Mouse (Mus musculus) right cerebral cortex, postnatal 36 days (tissue): ENCODE measurements around the gene Micu2.

Experiments used
- DNase-seq, 2 experiments: peaks; one replicate each; pipeline ENCODE4 v3.0.0; 2022; ENCODE audit warnings: low spot score in 2 of 2, mixed read lengths in 1 of 2

Gene Micu2

DNA sequence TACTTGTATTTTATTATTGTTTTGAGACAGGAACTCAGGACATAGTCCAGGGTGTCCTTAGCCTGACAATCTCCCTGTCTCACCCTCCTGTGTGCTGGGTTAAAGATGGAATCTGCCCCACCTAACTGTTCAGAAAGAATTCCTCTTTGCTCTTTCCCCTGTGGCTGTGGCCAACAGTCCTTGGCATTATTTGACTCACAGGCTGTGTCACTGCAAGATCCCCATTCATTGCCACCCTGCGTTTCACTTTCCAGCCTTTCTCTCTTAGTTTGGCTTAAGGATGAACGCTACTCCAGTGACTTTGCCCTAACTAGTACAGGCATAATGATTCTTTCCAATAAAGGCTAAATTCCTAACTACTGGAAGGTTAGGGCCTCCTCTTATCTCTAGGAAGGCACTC lies 104.7 kb downstream of the Micu2 start:
- no peak for DNase-seq

DNA sequence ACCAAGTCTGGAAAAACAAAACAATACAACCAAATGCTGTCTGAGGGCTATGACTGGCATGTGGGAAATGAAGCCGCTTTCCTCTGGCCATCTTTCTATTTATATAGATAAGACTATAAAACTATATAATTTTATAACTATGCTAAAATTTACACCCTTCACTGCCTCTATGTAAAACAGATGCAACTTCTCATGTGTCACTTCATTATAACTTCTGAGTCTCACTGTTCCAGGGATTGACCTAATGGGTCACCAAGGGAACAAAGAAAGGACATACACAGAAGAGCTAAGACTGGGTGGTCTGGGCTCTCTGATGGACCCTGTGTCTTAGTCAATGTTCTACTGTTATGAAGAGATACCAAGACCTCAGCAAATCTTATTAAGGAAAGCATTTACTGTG lies 106.1 kb downstream of the Micu2 start:
- no peak for DNase-seq

DNA sequence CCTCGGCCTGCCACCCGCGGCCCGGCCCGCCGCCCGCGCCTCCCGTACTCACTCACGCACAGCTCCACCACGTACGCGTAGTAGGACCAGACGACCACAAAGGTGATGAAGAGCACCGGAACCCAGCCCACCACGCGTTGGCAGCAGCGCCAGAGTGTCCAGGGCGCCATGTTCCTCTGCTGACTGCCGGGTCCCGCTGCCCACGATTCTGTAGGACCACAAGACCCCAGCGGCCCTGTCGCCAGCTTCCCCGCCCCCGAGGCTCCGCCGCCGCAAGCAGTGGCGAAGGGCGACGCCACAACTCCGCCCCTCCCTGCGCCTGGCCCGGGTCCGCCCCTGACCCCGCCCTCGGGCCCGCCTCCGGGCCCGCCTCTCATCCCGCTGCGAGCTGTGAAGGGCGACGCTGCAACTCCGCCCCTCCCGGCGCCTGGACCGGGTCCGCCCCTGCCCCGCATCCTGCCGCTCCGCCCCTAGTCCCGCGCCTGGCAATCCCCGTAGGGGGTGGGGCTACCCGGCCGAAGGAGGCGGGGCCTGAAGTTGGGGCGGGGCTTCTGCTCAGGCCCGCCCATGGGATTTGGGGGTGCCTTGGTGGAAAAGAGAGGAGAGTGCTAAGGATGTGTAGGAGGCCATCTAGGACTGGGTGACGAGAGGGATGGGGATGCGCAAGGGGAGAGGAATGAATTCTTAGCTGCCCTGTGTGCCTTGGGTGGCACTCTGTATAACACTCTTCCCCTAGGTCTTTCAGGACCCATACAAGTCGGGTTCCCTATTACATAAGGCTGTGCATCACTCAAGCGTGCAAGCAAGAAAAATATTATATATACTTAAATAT lies 108.8 kb downstream of the Micu2 start, which contains the start of gene Zdhhc20:
Gene Zdhhc20 (minus strand): TSS at position 266 of the 832 bp plus-strand sequence.
- DNase-seq, result peak; percentile 92 to 93

DNA sequence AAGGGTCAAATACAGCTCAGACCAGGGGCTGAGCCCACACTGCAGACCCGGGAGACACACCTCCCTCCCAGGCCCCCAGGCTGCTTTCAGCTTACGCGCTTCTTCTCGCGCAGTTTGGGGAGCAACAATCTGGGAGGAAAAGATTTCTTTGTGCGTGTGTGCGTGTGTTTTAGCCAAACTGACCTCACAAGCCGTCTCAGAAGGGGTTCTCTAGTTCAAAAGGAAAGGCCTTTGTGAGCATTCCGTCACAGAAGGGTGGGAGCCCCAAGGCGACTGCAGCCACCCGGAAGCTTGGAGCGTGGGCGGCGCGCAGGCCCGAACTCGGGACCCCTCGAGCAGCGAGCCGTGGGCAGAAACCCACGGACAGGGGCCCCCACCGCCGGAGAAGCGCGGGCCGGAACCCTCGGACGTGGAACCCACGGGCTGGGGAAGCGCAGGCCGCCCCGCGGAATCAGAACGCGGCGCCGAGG lies 109.5 kb downstream of the Micu2 start:
- no peak for DNase-seq

DNA sequence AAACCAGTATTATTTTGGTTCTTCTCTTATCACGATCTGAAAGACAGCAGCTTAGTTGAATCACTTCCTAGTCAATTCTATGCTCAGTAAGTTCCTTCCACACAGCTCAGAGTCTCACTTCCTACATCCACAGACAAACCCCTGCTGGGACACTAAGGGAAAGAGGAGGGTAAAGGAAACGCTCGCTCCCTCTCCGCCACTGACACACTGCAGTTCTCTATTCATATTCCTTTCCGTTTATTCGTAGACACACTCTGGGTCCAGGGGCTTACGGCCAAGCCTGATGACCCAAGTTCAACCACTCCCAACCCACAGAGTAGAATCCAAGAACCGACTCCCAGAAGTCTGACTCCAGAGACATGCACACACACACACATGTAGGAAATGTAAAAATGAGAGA lies 111.9 kb downstream of the Micu2 start:
- no peak for DNase-seq

DNA sequence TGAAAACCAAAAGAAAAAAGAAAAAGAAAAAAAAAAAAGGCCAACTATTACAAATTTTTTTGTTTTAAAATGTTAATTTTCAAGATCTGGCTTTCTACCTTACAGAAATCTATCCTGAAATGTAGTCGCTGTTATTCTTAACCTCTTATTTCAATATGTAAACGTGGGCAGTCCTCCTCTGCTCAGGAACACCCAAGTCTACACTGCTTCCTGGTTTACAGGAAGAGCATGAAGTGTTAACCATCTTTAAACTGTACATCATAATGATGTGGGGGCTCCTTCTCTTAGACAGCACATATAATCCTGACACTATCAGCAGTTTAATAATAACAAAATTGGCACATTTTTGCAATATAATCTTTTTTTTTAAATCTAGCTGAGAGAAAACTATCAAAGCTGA lies 113.0 kb downstream of the Micu2 start:
- DNase-seq, result no peak

DNA sequence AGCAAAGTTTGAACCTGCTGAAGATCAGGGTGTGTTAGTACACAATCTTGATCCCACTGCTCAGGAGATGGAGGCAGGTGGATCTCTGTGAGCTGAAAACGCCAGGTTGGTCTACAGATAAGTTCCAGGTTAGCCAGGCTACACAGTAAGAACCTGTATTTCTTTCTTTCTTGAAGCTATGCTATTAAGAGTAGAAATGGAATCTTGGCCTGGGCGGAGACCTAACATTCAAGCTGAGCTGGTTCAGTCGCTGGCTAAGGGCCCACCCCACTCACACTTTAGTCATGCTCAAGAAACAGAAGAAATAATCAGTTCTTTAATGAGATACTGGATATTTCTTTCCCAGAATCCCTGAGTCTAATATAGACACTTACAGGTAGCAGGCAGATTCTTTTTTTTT lies 115.7 kb downstream of the Micu2 start:
- no peak for DNase-seq

DNA sequence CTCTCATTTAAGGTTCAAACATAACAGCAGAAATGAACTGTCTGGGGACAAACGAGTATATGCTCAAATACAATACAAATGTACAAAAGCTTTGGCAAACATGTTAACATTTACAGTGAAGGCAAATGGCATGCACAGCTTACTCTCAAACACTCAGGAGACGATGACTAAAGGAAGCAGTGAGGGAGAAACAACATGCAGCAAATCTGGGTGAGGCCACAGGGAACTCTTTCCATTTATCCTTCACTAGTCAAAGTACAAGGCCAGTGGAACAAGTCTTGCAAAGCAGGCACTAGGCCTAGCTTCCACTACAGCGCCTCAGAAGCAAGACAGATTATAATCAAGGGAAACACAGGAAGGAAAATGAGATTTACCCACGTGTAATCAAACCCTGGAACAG lies 116.3 kb downstream of the Micu2 start:
- DNase-seq, result no peak

DNA sequence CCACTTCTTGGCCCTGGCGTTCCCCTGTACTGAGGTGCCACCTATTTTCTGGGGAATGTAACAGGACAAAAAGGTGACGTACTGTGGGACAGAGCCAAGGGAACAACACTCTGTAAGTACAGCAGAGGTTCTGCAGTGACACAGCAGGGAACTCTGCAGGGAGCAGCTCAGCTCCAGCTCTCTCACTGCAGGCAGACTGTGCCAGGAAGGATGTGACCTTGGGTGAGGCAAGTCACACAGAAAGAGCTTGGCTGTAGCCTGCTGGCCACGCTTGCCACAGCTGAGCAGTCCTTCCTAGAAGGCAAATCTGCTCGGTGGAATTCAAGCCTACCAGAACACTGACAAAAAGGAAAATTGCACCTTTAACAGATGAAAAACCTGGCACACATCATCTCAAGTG lies 117.3 kb downstream of the Micu2 start:
- peak in 1 of 2 experiments; percentile 9 for DNase-seq

DNA sequence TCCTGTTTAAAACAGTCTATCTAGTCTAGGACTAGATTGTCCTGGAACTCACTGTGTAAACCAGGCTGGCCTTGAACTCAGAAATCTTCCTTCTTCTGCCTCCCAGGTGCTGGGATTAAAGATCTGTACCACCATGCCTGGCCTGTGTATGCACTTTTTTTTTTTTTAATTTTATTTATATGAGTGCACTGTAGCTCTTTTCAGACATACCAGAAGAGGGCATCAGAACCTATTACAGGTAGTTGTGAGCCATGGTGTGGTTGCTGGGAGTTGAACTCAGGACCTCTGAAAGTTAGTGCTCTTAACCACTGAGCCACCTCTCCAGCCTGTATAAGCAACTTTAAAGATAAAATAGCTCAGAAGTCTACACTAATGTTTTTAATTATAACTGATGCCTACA lies 118.0 kb downstream of the Micu2 start:
- no peak for DNase-seq

DNA sequence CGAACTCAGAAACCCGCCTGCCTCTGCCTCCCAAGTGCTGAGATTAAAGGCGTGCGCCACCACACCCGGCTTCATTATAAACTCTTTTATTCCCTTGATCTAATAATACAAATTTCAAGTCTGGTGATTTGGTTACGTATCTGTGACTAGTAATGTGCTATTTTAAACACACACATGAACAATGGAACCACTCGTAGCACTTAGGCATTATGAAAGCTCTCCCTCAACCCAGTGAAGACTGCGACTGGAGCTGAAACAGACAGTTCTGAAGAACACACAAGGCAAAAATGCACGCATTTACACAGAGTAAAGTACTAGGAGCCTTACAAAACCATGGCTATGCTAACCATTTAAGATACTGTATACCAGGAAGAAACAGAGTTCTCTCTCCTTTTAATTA lies 121.1 kb downstream of the Micu2 start:
- DNase-seq, result no peak

DNA sequence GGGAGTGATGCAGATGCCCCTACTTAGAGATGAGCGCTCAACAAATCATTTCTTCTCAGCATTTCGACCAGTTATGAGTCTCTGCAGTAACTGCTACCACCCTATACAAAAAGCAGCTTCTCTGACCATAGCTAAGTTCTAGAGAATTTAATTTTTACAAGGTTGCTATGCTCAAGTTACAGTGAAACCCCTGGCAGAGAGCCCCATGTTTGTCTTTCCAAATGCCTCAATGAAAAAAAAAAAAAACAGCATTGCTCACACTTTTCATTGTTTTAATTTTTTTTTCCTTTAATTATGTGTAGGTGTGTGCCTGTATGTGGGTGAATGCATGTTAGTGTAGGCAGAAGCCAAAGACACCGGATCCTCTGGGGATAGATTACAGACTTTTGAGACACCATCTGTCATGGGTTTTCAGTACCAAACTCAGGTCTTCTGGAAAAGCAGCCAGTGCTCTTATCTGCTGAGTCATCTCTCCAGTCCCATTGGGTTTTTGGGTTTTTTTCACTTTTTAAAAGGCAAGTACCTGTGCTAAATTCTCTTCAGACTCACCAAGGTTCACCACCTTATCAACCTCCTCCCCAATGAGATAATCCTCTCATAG lies 132.3 kb downstream of the Micu2 start:
- DNase-seq, result no peak
